Mouse (Mus musculus): ENCODE data around the gene Tspan5. TPM values are rescaled to one million over a fixed set of nuclear protein-coding genes. Genes with fewer than 3 reads are reported as not detected.

Tspan5 gene
- total RNA-seq, 1 experiment: 12.7 TPM

- Histone ChIP-seq H3K9ac (ENCODE audit: insufficient read depth, low read depth, low read length, poor library complexity, severe bottlenecking) (no peak overlapping the region), H3K9me3 (ENCODE audit: control insufficient read depth, insufficient read depth, low read depth, low read length) (no peaks in the 10 kb centered on the region), H3K4me3 (ENCODE audit: insufficient read depth in 1 of 2, low read depth in 1 of 2, low read length in 2 of 2, poor library complexity in 1 of 2, severe bottlenecking in 1 of 2) (no peak overlapping the region), H3K36me3 (ENCODE audit: control insufficient read depth, insufficient read depth, low read length, poor library complexity, severe bottlenecking) (no peaks in the 10 kb centered on the region), H3K4me1 (ENCODE audit: control insufficient read depth in 2 of 2, insufficient read depth in 2 of 2, low read length in 2 of 2, poor library complexity in 1 of 2) (peaks cover 23 to 50% of the 10 kb centered on the region in 2 experiments), H3K27ac (ENCODE audit: insufficient read depth, low read depth, low read length, poor library complexity, severe bottlenecking) (no peak overlapping the region)
- in situ Hi-C loops (cut with MboI; ENCODE audit: low sequenced_read_pairs in 2 of 2, unreplicated experiment in 2 of 2): no loop called here
- TF ChIP-seq CHD2 (IDR thresholded peaks at IDR 0.05; ENCODE audit: low read depth, low read length) (no peak), MAFK (IDR thresholded peaks at IDR 0.05; ENCODE audit: insufficient read depth, low read depth, low read length) (no peak), ZC3H11A (IDR thresholded peaks at IDR 0.05; ENCODE audit: borderline replicate concordance, low read depth, low read length) (no peak), ZNF384 (IDR thresholded peaks at IDR 0.05; ENCODE audit: low read depth, low read length) (no peak), HCFC1 (IDR thresholded peaks at IDR 0.05; ENCODE audit: borderline replicate concordance, insufficient read depth, low read length) (no peak)
- no peak for DNase-seq (ENCODE audit: low read depth, low spot score)
Observed at GRCm38 (mm10) chr3:138813139-138813810, 71.3 kb downstream of the Tspan5 start.

GRCm38 (mm10) chr3:138814457-138814856, 72.5 kb downstream of the Tspan5 start:
- no peak for TF ChIP-seq ZC3H11A (IDR thresholded peaks at IDR 0.05; ENCODE audit: borderline replicate concordance, low read depth, low read length)
- no peak for TF ChIP-seq HCFC1 (IDR thresholded peaks at IDR 0.05; ENCODE audit: borderline replicate concordance, insufficient read depth, low read length)
- no peaks in the 10 kb centered on the region for H3K9me3 ChIP-seq (ENCODE audit: control insufficient read depth, insufficient read depth, low read depth, low read length)
- peaks cover 2% of the 10 kb centered on the region; the same call in 1 of the 2 replicates for H3K36me3 ChIP-seq (ENCODE audit: control insufficient read depth, insufficient read depth, low read length, poor library complexity, severe bottlenecking)
- 0 out of 4 replicates have a peak overlapping the region, but pooled peaks of 1 of the 2 experiments have one; percentile 14 for H3K4me3 ChIP-seq (ENCODE audit: insufficient read depth in 1 of 2, low read depth in 1 of 2, low read length in 2 of 2, poor library complexity in 1 of 2, severe bottlenecking in 1 of 2)
- peaks cover 23 to 53% of the 10 kb centered on the region in 2 experiments for H3K4me1 ChIP-seq (ENCODE audit: control insufficient read depth in 2 of 2, insufficient read depth in 2 of 2, low read length in 2 of 2, poor library complexity in 1 of 2)
- H3K27ac ChIP-seq (ENCODE audit: insufficient read depth, low read depth, low read length, poor library complexity, severe bottlenecking): no peak overlapping the region; the same call in 1 of the 2 replicates
- no peak overlapping the region for H3K9ac ChIP-seq (ENCODE audit: insufficient read depth, low read depth, low read length, poor library complexity, severe bottlenecking)
- in situ Hi-C loops (cut with MboI; ENCODE audit: low sequenced_read_pairs in 2 of 2, unreplicated experiment in 2 of 2): no loop called here
- DNase-seq (ENCODE audit: low read depth, low spot score): no peak

- Histone ChIP-seq H3K4me1 (ENCODE audit: control insufficient read depth in 2 of 2, insufficient read depth in 2 of 2, low read length in 2 of 2, poor library complexity in 1 of 2) (peaks cover 23 to 49% of the 10 kb centered on the region in 2 experiments), H3K36me3 (ENCODE audit: control insufficient read depth, insufficient read depth, low read length, poor library complexity, severe bottlenecking) (peaks cover 2% of the 10 kb centered on the region; the same call in 1 of the 2 replicates), H3K9ac (ENCODE audit: insufficient read depth, low read depth, low read length, poor library complexity, severe bottlenecking) (no peak overlapping the region), H3K27ac (ENCODE audit: insufficient read depth, low read depth, low read length, poor library complexity, severe bottlenecking) (peak overlapping the region; percentile 51), H3K4me3 (ENCODE audit: insufficient read depth in 1 of 2, low read depth in 1 of 2, low read length in 2 of 2, poor library complexity in 1 of 2, severe bottlenecking in 1 of 2) (0 out of 4 replicates have a peak overlapping the region, but pooled peaks of 1 of the 2 experiments have one; percentile 14), H3K9me3 (ENCODE audit: control insufficient read depth, insufficient read depth, low read depth, low read length) (no peaks in the 10 kb centered on the region)
- no peak for TF ChIP-seq HCFC1 (IDR thresholded peaks at IDR 0.05; ENCODE audit: borderline replicate concordance, insufficient read depth, low read length)
- 0 out of 2 replicates have a peak, but pooled peaks have one; percentile 21 for TF ChIP-seq MAFK (IDR thresholded peaks at IDR 0.05; ENCODE audit: insufficient read depth, low read depth, low read length)
- DNase-seq (ENCODE audit: low read depth, low spot score): peak; percentile 43
- in situ Hi-C loops (cut with MboI; ENCODE audit: low sequenced_read_pairs in 2 of 2, unreplicated experiment in 2 of 2): no loop called here
Observed at GRCm38 (mm10) chr3:138815127-138815837, 73.3 kb downstream of the Tspan5 start.

GRCm38 (mm10) chr3:138816888-138817656, 75.1 kb downstream of the Tspan5 start:
- no peak for TF ChIP-seq HCFC1 (IDR thresholded peaks at IDR 0.05; ENCODE audit: borderline replicate concordance, insufficient read depth, low read length)
- TF ChIP-seq ZNF384 (IDR thresholded peaks at IDR 0.05; ENCODE audit: low read depth, low read length): no peak
- no peak for TF ChIP-seq ZC3H11A (IDR thresholded peaks at IDR 0.05; ENCODE audit: borderline replicate concordance, low read depth, low read length)
- no peak for TF ChIP-seq CHD2 (IDR thresholded peaks at IDR 0.05; ENCODE audit: low read depth, low read length)
- no peak for TF ChIP-seq MAFK (IDR thresholded peaks at IDR 0.05; ENCODE audit: insufficient read depth, low read depth, low read length)
- Histone ChIP-seq H3K4me3 (ENCODE audit: insufficient read depth in 1 of 2, low read depth in 1 of 2, low read length in 2 of 2, poor library complexity in 1 of 2, severe bottlenecking in 1 of 2) (no peak overlapping the region), H3K27ac (ENCODE audit: insufficient read depth, low read depth, low read length, poor library complexity, severe bottlenecking) (no peak overlapping the region), H3K9ac (ENCODE audit: insufficient read depth, low read depth, low read length, poor library complexity, severe bottlenecking) (no peak overlapping the region), H3K9me3 (ENCODE audit: control insufficient read depth, insufficient read depth, low read depth, low read length) (no peaks in the 10 kb centered on the region), H3K4me1 (ENCODE audit: control insufficient read depth in 2 of 2, insufficient read depth in 2 of 2, low read length in 2 of 2, poor library complexity in 1 of 2) (peaks cover 22 to 39% of the 10 kb centered on the region in 2 experiments), H3K36me3 (ENCODE audit: control insufficient read depth, insufficient read depth, low read length, poor library complexity, severe bottlenecking) (peaks cover 2% of the 10 kb centered on the region; the same call in 1 of the 2 replicates)
- in situ Hi-C loops (cut with MboI; ENCODE audit: low sequenced_read_pairs in 2 of 2, unreplicated experiment in 2 of 2): no loop called here
- no peak for DNase-seq (ENCODE audit: low read depth, low spot score)
